Mouse (Mus musculus): ENCODE data around the gene Eya2. TPM values are rescaled to one million over a fixed set of nuclear protein-coding genes. Genes with fewer than 3 reads are reported as not detected.

The Eya2 gene
- polyA plus RNA-seq, 1 experiment, result 1.4 TPM

GRCm38 (mm10) chr2:165663266-165663665, 68.4 kb downstream of the Eya2 start:
- no peaks in the 10 kb centered on the region for H3K27me3 ChIP-seq (ENCODE audit: control insufficient read depth, insufficient read depth, low read length)
- H3K4me1 ChIP-seq (ENCODE audit: control insufficient read depth, insufficient read depth, low read length), result no peaks in the 10 kb centered on the region
- H3K4me3 ChIP-seq (ENCODE audit: control insufficient read depth, low read depth, low read length), result no peak overlapping the region
- H3K27ac ChIP-seq (ENCODE audit: control insufficient read depth, insufficient read depth, low read depth, low read length), result no peak overlapping the region
- no peaks in the 10 kb centered on the region for H3K36me3 ChIP-seq (ENCODE audit: control insufficient read depth, insufficient read depth, low read length)
- TF ChIP-seq POLR2A (IDR thresholded peaks at IDR 0.05; ENCODE audit: control insufficient read depth, low read depth, low read length), result no peak
- TF ChIP-seq CTCF (IDR thresholded peaks at IDR 0.05; ENCODE audit: control insufficient read depth, insufficient read depth, insufficient replicate concordance, low read depth, low read length), result no peak

DNA sequence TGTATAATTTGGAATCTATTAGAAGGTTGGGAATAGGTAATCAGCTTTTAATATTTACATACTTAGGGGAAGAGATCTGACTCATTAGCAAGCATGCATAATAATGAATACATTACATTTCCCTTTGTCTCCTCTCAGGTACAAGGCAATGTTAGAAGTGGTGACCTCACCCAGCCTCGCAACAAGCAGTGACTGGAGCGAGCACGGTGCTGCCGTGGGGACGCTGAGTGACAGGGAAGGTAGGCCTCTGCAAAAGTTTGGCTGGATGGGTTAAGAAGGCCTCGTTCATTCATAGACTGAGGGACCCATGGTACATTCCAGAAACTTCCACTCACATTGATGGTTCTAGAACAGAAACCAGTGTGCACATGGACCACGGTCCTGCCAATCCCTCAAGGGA, 69.8 kb downstream of the Eya2 start:
- TF ChIP-seq POLR2A (IDR thresholded peaks at IDR 0.05; ENCODE audit: control insufficient read depth, low read depth, low read length), result no peak
- TF ChIP-seq CTCF (IDR thresholded peaks at IDR 0.05; ENCODE audit: control insufficient read depth, insufficient read depth, insufficient replicate concordance, low read depth, low read length), result no peak
- Histone ChIP-seq H3K4me1 (ENCODE audit: control insufficient read depth, insufficient read depth, low read length) (no peaks in the 10 kb centered on the region), H3K27me3 (ENCODE audit: control insufficient read depth, insufficient read depth, low read length) (no peaks in the 10 kb centered on the region), H3K4me3 (ENCODE audit: control insufficient read depth, low read depth, low read length) (no peak overlapping the region), H3K27ac (ENCODE audit: control insufficient read depth, insufficient read depth, low read depth, low read length) (no peak overlapping the region), H3K36me3 (ENCODE audit: control insufficient read depth, insufficient read depth, low read length) (no peaks in the 10 kb centered on the region)

GRCm38 (mm10) chr2:165665176-165665575, 70.3 kb downstream of the Eya2 start:
- Histone ChIP-seq H3K27ac (ENCODE audit: control insufficient read depth, insufficient read depth, low read depth, low read length) (no peak overlapping the region), H3K4me3 (ENCODE audit: control insufficient read depth, low read depth, low read length) (no peak overlapping the region), H3K36me3 (ENCODE audit: control insufficient read depth, insufficient read depth, low read length) (no peaks in the 10 kb centered on the region), H3K27me3 (ENCODE audit: control insufficient read depth, insufficient read depth, low read length) (no peaks in the 10 kb centered on the region), H3K4me1 (ENCODE audit: control insufficient read depth, insufficient read depth, low read length) (no peaks in the 10 kb centered on the region)
- no peak for TF ChIP-seq CTCF (IDR thresholded peaks at IDR 0.05; ENCODE audit: control insufficient read depth, insufficient read depth, insufficient replicate concordance, low read depth, low read length)

DNA sequence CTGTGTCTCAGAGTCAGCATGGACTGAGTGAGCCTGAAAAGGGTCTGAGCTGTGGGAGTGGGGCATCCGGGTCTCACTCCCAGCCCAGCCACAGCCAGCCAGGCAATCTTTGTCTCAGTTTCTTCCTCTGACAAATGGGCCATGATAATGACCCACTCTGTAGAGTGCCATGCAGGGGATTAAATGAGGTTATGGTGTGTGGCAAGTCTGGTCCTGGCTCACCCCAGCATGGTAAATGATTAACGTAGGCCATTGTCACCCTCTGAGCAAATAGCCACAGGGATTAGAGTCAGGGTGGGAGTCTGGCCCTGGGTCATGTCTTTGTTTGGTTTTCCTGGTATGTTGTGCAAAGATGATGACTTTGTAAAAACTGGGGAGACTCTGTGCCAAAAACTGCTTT, 72.3 kb downstream of the Eya2 start:
- no peaks in the 10 kb centered on the region for H3K27me3 ChIP-seq (ENCODE audit: control insufficient read depth, insufficient read depth, low read length)
- no peaks in the 10 kb centered on the region for H3K36me3 ChIP-seq (ENCODE audit: control insufficient read depth, insufficient read depth, low read length)
- H3K4me1 ChIP-seq (ENCODE audit: control insufficient read depth, insufficient read depth, low read length), result no peaks in the 10 kb centered on the region
- TF ChIP-seq CTCF (IDR thresholded peaks at IDR 0.05; ENCODE audit: control insufficient read depth, insufficient read depth, insufficient replicate concordance, low read depth, low read length) (no peak), POLR2A (IDR thresholded peaks at IDR 0.05; ENCODE audit: control insufficient read depth, low read depth, low read length) (no peak)
- H3K4me3 ChIP-seq (ENCODE audit: control insufficient read depth, low read depth, low read length), result no peak overlapping the region
- no peak overlapping the region for H3K27ac ChIP-seq (ENCODE audit: control insufficient read depth, insufficient read depth, low read depth, low read length)

DNA sequence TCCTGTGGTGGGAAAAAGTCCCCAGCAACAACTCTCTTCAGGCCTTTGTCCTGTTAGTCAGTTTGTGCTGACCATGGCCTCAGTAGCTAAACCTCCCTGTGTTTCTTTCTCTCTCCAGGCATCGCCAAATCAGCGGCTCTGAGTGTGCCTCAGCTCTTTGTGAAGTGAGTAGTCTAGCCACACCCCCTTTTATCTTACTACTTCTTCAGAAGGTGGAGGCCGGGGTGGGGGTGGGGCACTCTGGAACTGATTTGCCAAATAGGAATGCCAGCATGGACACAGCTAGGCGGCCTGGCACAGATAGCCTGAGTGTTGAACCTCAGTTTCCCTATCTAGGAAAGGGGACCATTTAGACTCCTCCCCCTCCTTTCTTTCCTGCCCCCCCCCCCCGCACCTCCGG, 87.9 kb downstream of the Eya2 start:
- Histone ChIP-seq H3K4me1 (ENCODE audit: control insufficient read depth, insufficient read depth, low read length) (no peaks in the 10 kb centered on the region), H3K4me3 (ENCODE audit: control insufficient read depth, low read depth, low read length) (no peak overlapping the region), H3K27ac (ENCODE audit: control insufficient read depth, insufficient read depth, low read depth, low read length) (no peak overlapping the region), H3K36me3 (ENCODE audit: control insufficient read depth, insufficient read depth, low read length) (no peaks in the 10 kb centered on the region), H3K27me3 (ENCODE audit: control insufficient read depth, insufficient read depth, low read length) (no peaks in the 10 kb centered on the region)
- TF ChIP-seq CTCF (IDR thresholded peaks at IDR 0.05; ENCODE audit: control insufficient read depth, insufficient read depth, insufficient replicate concordance, low read depth, low read length), result no peak
- no peak for TF ChIP-seq POLR2A (IDR thresholded peaks at IDR 0.05; ENCODE audit: control insufficient read depth, low read depth, low read length)

GRCm38 (mm10) chr2:165687516-165687915, 92.7 kb downstream of the Eya2 start:
- H3K27ac ChIP-seq (ENCODE audit: control insufficient read depth, insufficient read depth, low read depth, low read length), result no peak overlapping the region
- no peaks in the 10 kb centered on the region for H3K27me3 ChIP-seq (ENCODE audit: control insufficient read depth, insufficient read depth, low read length)
- TF ChIP-seq POLR2A (IDR thresholded peaks at IDR 0.05; ENCODE audit: control insufficient read depth, low read depth, low read length) (no peak), CTCF (IDR thresholded peaks at IDR 0.05; ENCODE audit: control insufficient read depth, insufficient read depth, insufficient replicate concordance, low read depth, low read length) (no peak)
- H3K36me3 ChIP-seq (ENCODE audit: control insufficient read depth, insufficient read depth, low read length), result no peaks in the 10 kb centered on the region
- no peak overlapping the region for H3K4me3 ChIP-seq (ENCODE audit: control insufficient read depth, low read depth, low read length)
- no peaks in the 10 kb centered on the region for H3K4me1 ChIP-seq (ENCODE audit: control insufficient read depth, insufficient read depth, low read length)

- Histone ChIP-seq H3K4me3 (ENCODE audit: control insufficient read depth, low read depth, low read length) (no peak overlapping the region), H3K27me3 (ENCODE audit: control insufficient read depth, insufficient read depth, low read length) (no peaks in the 10 kb centered on the region), H3K27ac (ENCODE audit: control insufficient read depth, insufficient read depth, low read depth, low read length) (no peak overlapping the region), H3K4me1 (ENCODE audit: control insufficient read depth, insufficient read depth, low read length) (no peaks in the 10 kb centered on the region), H3K36me3 (ENCODE audit: control insufficient read depth, insufficient read depth, low read length) (no peaks in the 10 kb centered on the region)
- TF ChIP-seq CTCF (IDR thresholded peaks at IDR 0.05; ENCODE audit: control insufficient read depth, insufficient read depth, insufficient replicate concordance, low read depth, low read length) (no peak), POLR2A (IDR thresholded peaks at IDR 0.05; ENCODE audit: control insufficient read depth, low read depth, low read length) (no peak)
Observed at GRCm38 (mm10) chr2:165688896-165689295, 94.1 kb downstream of the Eya2 start.

- H3K27ac ChIP-seq (ENCODE audit: control insufficient read depth, insufficient read depth, low read depth, low read length), result no peak overlapping the region
- H3K36me3 ChIP-seq (ENCODE audit: control insufficient read depth, insufficient read depth, low read length), result no peaks in the 10 kb centered on the region
- no peaks in the 10 kb centered on the region for H3K27me3 ChIP-seq (ENCODE audit: control insufficient read depth, insufficient read depth, low read length)
- no peak for TF ChIP-seq CTCF (IDR thresholded peaks at IDR 0.05; ENCODE audit: control insufficient read depth, insufficient read depth, insufficient replicate concordance, low read depth, low read length)
- TF ChIP-seq POLR2A (IDR thresholded peaks at IDR 0.05; ENCODE audit: control insufficient read depth, low read depth, low read length), result no peak
- no peaks in the 10 kb centered on the region for H3K4me1 ChIP-seq (ENCODE audit: control insufficient read depth, insufficient read depth, low read length)
- no peak overlapping the region for H3K4me3 ChIP-seq (ENCODE audit: control insufficient read depth, low read depth, low read length)
Observed at GRCm38 (mm10) chr2:165691016-165691415, 96.2 kb downstream of the Eya2 start.
